Mouse (Mus musculus): ENCODE measurements around the gene Epha6. TPM values are rescaled to one million over a fixed set of nuclear protein-coding genes. Genes with fewer than 3 reads are reported as not detected.

The Epha6 gene
- total and polyA plus RNA-seq, 2 experiments from 2014 or later: 5.3 to 25.3 TPM

GRCm38 (mm10) chr16:60584695-60585094, 20.6 kb downstream of the Epha6 start:
- H3K36me3 ChIP-seq (ENCODE audit: insufficient read depth, low read length): no peaks in the 10 kb centered on the region
- no peaks in the 10 kb centered on the region for H3K4me1 ChIP-seq (ENCODE audit: insufficient read depth, low read length)
- no peaks in the 10 kb centered on the region for H3K27me3 ChIP-seq (ENCODE audit: insufficient read depth, low read length)
- H3K9me3 ChIP-seq (ENCODE audit: low read length): no peaks in the 10 kb centered on the region
- H3K4me2 ChIP-seq (ENCODE audit: low read depth, low read length, poor library complexity, severe bottlenecking): no peak overlapping the region
- no peak for DNase-seq (ENCODE audit: low spot score)
- no peak overlapping the region for H3K9ac ChIP-seq (replicated peaks; ENCODE audit: low read length, poor library complexity, severe bottlenecking)
- no peak for ATAC-seq (ENCODE audit: low FRiP score)
- no peak for TF ChIP-seq CTCF (IDR thresholded peaks at IDR 0.05)
- WGBS: 80% methylated on average over 7 of the region's 7 CpGs
- H3K4me3 ChIP-seq (ENCODE audit: low read depth, low read length): no peak overlapping the region
- H3K27ac ChIP-seq (ENCODE audit: low read depth, low read length): no peak overlapping the region

GRCm38 (mm10) chr16:60570546-60570945, 34.8 kb downstream of the Epha6 start:
- Histone ChIP-seq H3K4me1 (ENCODE audit: insufficient read depth, low read length) (no peaks in the 10 kb centered on the region), H3K9ac (replicated peaks; ENCODE audit: low read length, poor library complexity, severe bottlenecking) (no peak overlapping the region), H3K27ac (ENCODE audit: low read depth, low read length) (no peak overlapping the region), H3K27me3 (ENCODE audit: insufficient read depth, low read length) (no peaks in the 10 kb centered on the region), H3K4me3 (ENCODE audit: low read depth, low read length) (no peak overlapping the region), H3K4me2 (ENCODE audit: low read depth, low read length, poor library complexity, severe bottlenecking) (no peak overlapping the region), H3K36me3 (ENCODE audit: insufficient read depth, low read length) (no peaks in the 10 kb centered on the region), H3K9me3 (ENCODE audit: low read length) (no peaks in the 10 kb centered on the region)
- ATAC-seq (ENCODE audit: low FRiP score) (no peak), DNase-seq (ENCODE audit: low spot score) (no peak)
- WGBS: 69% methylated on average over 2 of the region's 2 CpGs
- no peak for TF ChIP-seq CTCF (IDR thresholded peaks at IDR 0.05)

GRCm38 (mm10) chr16:60544385-60544784, 60.9 kb downstream of the Epha6 start:
- Histone ChIP-seq H3K9ac (replicated peaks; ENCODE audit: low read length, poor library complexity, severe bottlenecking) (no peak overlapping the region), H3K9me3 (ENCODE audit: low read length) (no peaks in the 10 kb centered on the region), H3K36me3 (ENCODE audit: insufficient read depth, low read length) (no peaks in the 10 kb centered on the region), H3K27ac (ENCODE audit: low read depth, low read length) (no peak overlapping the region), H3K27me3 (ENCODE audit: insufficient read depth, low read length) (no peaks in the 10 kb centered on the region), H3K4me1 (ENCODE audit: insufficient read depth, low read length) (no peaks in the 10 kb centered on the region), H3K4me3 (ENCODE audit: low read depth, low read length) (no peak overlapping the region), H3K4me2 (ENCODE audit: low read depth, low read length, poor library complexity, severe bottlenecking) (no peak overlapping the region)
- DNase-seq (ENCODE audit: low spot score) (no peak), ATAC-seq (ENCODE audit: low FRiP score) (no peak)
- no peak for TF ChIP-seq CTCF (IDR thresholded peaks at IDR 0.05)
- 75% methylated on average over 4 of the region's 4 CpGs for WGBS

GRCm38 (mm10) chr16:60538233-60538632, 67.1 kb downstream of the Epha6 start:
- no peaks in the 10 kb centered on the region for H3K27me3 ChIP-seq (ENCODE audit: insufficient read depth, low read length)
- ATAC-seq (ENCODE audit: low FRiP score) (no peak), DNase-seq (ENCODE audit: low spot score) (peak; percentile 68)
- H3K4me3 ChIP-seq (ENCODE audit: low read depth, low read length): no peak overlapping the region
- H3K4me2 ChIP-seq (ENCODE audit: low read depth, low read length, poor library complexity, severe bottlenecking): no peak overlapping the region
- H3K4me1 ChIP-seq (ENCODE audit: insufficient read depth, low read length): no peaks in the 10 kb centered on the region
- no peak overlapping the region for H3K27ac ChIP-seq (ENCODE audit: low read depth, low read length)
- H3K36me3 ChIP-seq (ENCODE audit: insufficient read depth, low read length): no peaks in the 10 kb centered on the region
- H3K9me3 ChIP-seq (ENCODE audit: low read length): no peaks in the 10 kb centered on the region
- peak; percentile 77 for TF ChIP-seq CTCF (IDR thresholded peaks at IDR 0.05)
- no peak overlapping the region for H3K9ac ChIP-seq (replicated peaks; ENCODE audit: low read length, poor library complexity, severe bottlenecking)

- Histone ChIP-seq H3K27ac (ENCODE audit: low read depth, low read length) (no peak overlapping the region), H3K36me3 (ENCODE audit: insufficient read depth, low read length) (no peaks in the 10 kb centered on the region), H3K27me3 (ENCODE audit: insufficient read depth, low read length) (no peaks in the 10 kb centered on the region), H3K4me3 (ENCODE audit: low read depth, low read length) (no peak overlapping the region), H3K9me3 (ENCODE audit: low read length) (no peaks in the 10 kb centered on the region), H3K9ac (replicated peaks; ENCODE audit: low read length, poor library complexity, severe bottlenecking) (no peak overlapping the region), H3K4me2 (ENCODE audit: low read depth, low read length, poor library complexity, severe bottlenecking) (no peak overlapping the region), H3K4me1 (ENCODE audit: insufficient read depth, low read length) (no peaks in the 10 kb centered on the region)
- DNase-seq (ENCODE audit: low spot score): peak; percentile 15
- no peak for ATAC-seq (ENCODE audit: low FRiP score)
- no peak for TF ChIP-seq CTCF (IDR thresholded peaks at IDR 0.05)
- 28% methylated on average over 3 of the region's 3 CpGs for WGBS
Measured at GRCm38 (mm10) chr16:60509707-60510106, 95.6 kb downstream of the Epha6 start.

- Histone ChIP-seq H3K4me1 (ENCODE audit: insufficient read depth, low read length) (no peaks in the 10 kb centered on the region), H3K9me3 (ENCODE audit: low read length) (no peaks in the 10 kb centered on the region), H3K4me2 (ENCODE audit: low read depth, low read length, poor library complexity, severe bottlenecking) (no peak overlapping the region), H3K27ac (ENCODE audit: low read depth, low read length) (no peak overlapping the region), H3K36me3 (ENCODE audit: insufficient read depth, low read length) (no peaks in the 10 kb centered on the region), H3K27me3 (ENCODE audit: insufficient read depth, low read length) (no peaks in the 10 kb centered on the region), H3K4me3 (ENCODE audit: low read depth, low read length) (no peak overlapping the region), H3K9ac (replicated peaks; ENCODE audit: low read length, poor library complexity, severe bottlenecking) (no peak overlapping the region)
- TF ChIP-seq CTCF (IDR thresholded peaks at IDR 0.05): no peak
- DNase-seq (ENCODE audit: low spot score) (no peak), ATAC-seq (ENCODE audit: low FRiP score) (no peak)
- WGBS: 98% methylated on average over 1 of the region's 1 CpGs
Measured at GRCm38 (mm10) chr16:60499567-60499966, 105.8 kb downstream of the Epha6 start.
